Mouse (Mus musculus) MEL (cell line): ENCODE results near the gene Ablim2. TPM values are rescaled to one million over a fixed set of nuclear protein-coding genes. Genes with fewer than 3 reads are reported as not detected.

Source experiments
- DNase-seq: peaks from one replicate; pipeline ENCODE4 v3.0.0; 2011; ENCODE audit warnings: low read depth, low spot score
- H3K27ac ChIP-seq: 2 replicates; pipeline ENCODE4 v1.5.1; 2012; ENCODE audit warnings: low read depth, mild to moderate bottlenecking, control low read depth, low read length, moderate library complexity; ENCODE audit not compliant: control insufficient read depth
- H3K27me3 ChIP-seq, 2 experiments: fragments of 150-350 bp in 1 of 2; sonication (generic) in 1 of 2; 2 replicates each; pipeline ENCODE4 v1.6.1; 2012; ENCODE audit warnings: low read length in 2 of 2, mild to moderate bottlenecking in 2 of 2, improper control_type of control experiment in 1 of 2, moderate library complexity in 1 of 2; ENCODE audit not compliant: insufficient read depth in 2 of 2, control insufficient read depth in 1 of 2
- H3K36me3 ChIP-seq, 2 experiments: 2 replicates each; pipeline ENCODE4 v1.6.1; 2012 to 2014; ENCODE audit warnings: low read length in 2 of 2, improper control_type of control experiment in 1 of 2, inconsistent platforms in 1 of 2, mild to moderate bottlenecking in 1 of 2; ENCODE audit not compliant: insufficient read depth in 2 of 2, control insufficient read depth in 1 of 2
- H3K4me1 ChIP-seq, 2 experiments: fragments of 150-350 bp in 1 of 2; sonication (generic) in 1 of 2; 2 replicates each; pipeline ENCODE4 v1.6.1; 2012; ENCODE audit warnings: low read length in 2 of 2, improper control_type of control experiment in 1 of 2, mild to moderate bottlenecking in 1 of 2; ENCODE audit not compliant: insufficient read depth in 2 of 2, control insufficient read depth in 1 of 2
- H3K4me3 ChIP-seq, 2 experiments: fragments of 150-350 bp in 1 of 2; sonication (generic) in 1 of 2; 2 replicates each; pipeline ENCODE4 v1.5.1; 2012; ENCODE audit warnings: low read depth in 2 of 2, low read length in 2 of 2, mild to moderate bottlenecking in 2 of 2, moderate library complexity in 2 of 2, control low read depth in 1 of 2, improper control_type of control experiment in 1 of 2; ENCODE audit not compliant: control insufficient read depth in 1 of 2, insufficient read depth in 1 of 2
- H3K79me2 ChIP-seq: 2 replicates; pipeline ENCODE4 v1.6.1; 2012; ENCODE audit warnings: mild to moderate bottlenecking, low read length, moderate library complexity; ENCODE audit not compliant: control insufficient read depth, poor library complexity, insufficient read depth
- H3K9ac ChIP-seq: 2 replicates; pipeline ENCODE4 v1.6.1; 2012; ENCODE audit warnings: low read depth, mild to moderate bottlenecking, control low read depth, low read length, moderate library complexity; ENCODE audit not compliant: control insufficient read depth, poor library complexity, severe bottlenecking
- H3K9me3 ChIP-seq: fragments of 150-350 bp; sonication (generic); replicated peaks from 2 replicates; pipeline ENCODE4 v1.6.1; 2012; ENCODE audit warnings: mild to moderate bottlenecking, low read length, improper control_type of control experiment, moderate library complexity; ENCODE audit not compliant: insufficient read depth
- CHD2 ChIP-seq: IDR thresholded peaks from 2 replicates; pipeline ENCODE4 v1.6.1; 2011; ENCODE audit warnings: low read length, improper control_type of control experiment
- CTCF ChIP-seq, 3 experiments: IDR thresholded peaks in 2 of 3; conservative IDR thresholded peaks in 1 of 3; 2 replicates each; pipeline ENCODE4 v1.5.1; 2011 to 2012; ENCODE audit warnings: low read length in 3 of 3, low read depth in 2 of 3, mild to moderate bottlenecking in 2 of 3, improper control_type of control experiment in 1 of 3, inconsistent platforms in 1 of 3, mixed read lengths in 1 of 3, moderate library complexity in 1 of 3; ENCODE audit not compliant: control insufficient read depth in 1 of 3, insufficient read depth in 1 of 3, poor library complexity in 1 of 3, severe bottlenecking in 1 of 3
- E2F4 ChIP-seq: IDR thresholded peaks from 2 replicates; pipeline ENCODE4 v1.6.1; 2011; ENCODE audit warnings: low read depth, low read length, improper control_type of control experiment, borderline replicate concordance
- HCFC1 ChIP-seq: IDR thresholded peaks from 2 replicates; pipeline ENCODE4 v1.6.1; 2012; ENCODE audit warnings: low read depth, mild to moderate bottlenecking, inconsistent platforms, low read length, improper control_type of control experiment, moderate library complexity
- JUND ChIP-seq: IDR thresholded peaks from 2 replicates; pipeline ENCODE4 v1.6.1; 2011; ENCODE audit warnings: low read depth, mild to moderate bottlenecking, improper control_type of control experiment, low read length
- KAT2A ChIP-seq: conservative IDR thresholded peaks from 2 replicates; pipeline ENCODE4 v1.6.1; 2012; ENCODE audit warnings: low read depth, low read length, improper control_type of control experiment, inconsistent platforms
- MAFK ChIP-seq: IDR thresholded peaks from 2 replicates; pipeline ENCODE4 v1.6.1; 2011; ENCODE audit warnings: low read depth, mild to moderate bottlenecking, low read length, improper control_type of control experiment, borderline replicate concordance
- MAX ChIP-seq: IDR thresholded peaks from 2 replicates; pipeline ENCODE4 v1.6.1; 2011; ENCODE audit warnings: low read length, improper control_type of control experiment
- MEF2A ChIP-seq: IDR thresholded peaks from 2 replicates; pipeline ENCODE4 v1.6.1; 2014; ENCODE audit warnings: low read depth, mild to moderate bottlenecking, inconsistent platforms, low read length, improper control_type of control experiment; ENCODE audit not compliant: poor library complexity, insufficient replicate concordance, severe bottlenecking; ENCODE audit errors: extremely low read depth
- MYC ChIP-seq: IDR thresholded peaks from 2 replicates; pipeline ENCODE4 v1.6.1; 2011; ENCODE audit warnings: low read depth, mild to moderate bottlenecking, low read length, improper control_type of control experiment, moderate library complexity
- NELFE ChIP-seq: IDR thresholded peaks from 2 replicates; pipeline ENCODE4 v1.6.1; 2011; ENCODE audit warnings: low read depth, low read length, improper control_type of control experiment
- POLR2A ChIP-seq, 2 experiments: IDR thresholded peaks; 2 replicates each; pipeline ENCODE4 v1.6.1; 2011 to 2012; ENCODE audit warnings: low read length in 2 of 2, mild to moderate bottlenecking in 2 of 2, control low read depth in 1 of 2, improper control_type of control experiment in 1 of 2, low read depth in 1 of 2, moderate library complexity in 1 of 2; ENCODE audit not compliant: control insufficient read depth in 1 of 2, insufficient read depth in 1 of 2, poor library complexity in 1 of 2
- RAD21 ChIP-seq: IDR thresholded peaks from 2 replicates; pipeline ENCODE4 v1.6.1; 2011; ENCODE audit warnings: mild to moderate bottlenecking, low read depth, low read length, improper control_type of control experiment
- SIN3A ChIP-seq: IDR thresholded peaks from 2 replicates; pipeline ENCODE4 v1.6.1; 2012; ENCODE audit warnings: low read length, improper control_type of control experiment, inconsistent platforms
- SMC3 ChIP-seq: IDR thresholded peaks from 2 replicates; pipeline ENCODE4 v1.6.1; 2011; ENCODE audit warnings: low read depth, low read length, improper control_type of control experiment
- TAL1 ChIP-seq: IDR thresholded peaks from 2 replicates; pipeline ENCODE4 v1.6.1; 2012; ENCODE audit warnings: mild to moderate bottlenecking, inconsistent platforms, low read length, moderate library complexity, mixed read lengths
- TBP ChIP-seq: IDR thresholded peaks from 2 replicates; pipeline ENCODE4 v1.8.0; 2011; ENCODE audit warnings: low read depth, low read length, improper control_type of control experiment
- USF2 ChIP-seq, 2 experiments: IDR thresholded peaks; 2 replicates each; pipeline ENCODE4 v1.6.1; 2011 to 2012; ENCODE audit warnings: improper control_type of control experiment in 2 of 2, low read length in 2 of 2, borderline replicate concordance in 1 of 2, inconsistent platforms in 1 of 2, low read depth in 1 of 2, mild to moderate bottlenecking in 1 of 2; ENCODE audit not compliant: insufficient read depth in 1 of 2
- ZMIZ1 ChIP-seq: IDR thresholded peaks from 2 replicates; pipeline ENCODE4 v1.6.1; 2012; ENCODE audit warnings: low read depth, mild to moderate bottlenecking, inconsistent platforms, low read length, improper control_type of control experiment, moderate library complexity
- ZNF384 ChIP-seq: IDR thresholded peaks from 2 replicates; pipeline ENCODE4 v1.6.1; 2012; ENCODE audit warnings: low read depth, mild to moderate bottlenecking, inconsistent platforms, low read length, improper control_type of control experiment
- polyA plus RNA-seq, 2 experiments: library from polyadenylated mRNA; stranded (reverse) in 1 of 2; unstranded in 1 of 2; fragments of >175 nt in 1 of 2; fragments of >200 nt in 1 of 2; gene quantifications; 2 replicates each; pipeline versions ENCODE4 v1.2.1 to v1.2.4; 2012; ENCODE audit warnings: low replicate concordance in 2 of 2, low read depth in 1 of 2; ENCODE audit not compliant: insufficient read length in 2 of 2, insufficient read depth in 1 of 2, missing spikeins in 1 of 2
- total RNA-seq: library from RNA; depleted of rRNA; stranded (reverse); fragments of 300-350 nt; gene quantifications from 2 replicates; pipeline ENCODE4 v1.2.3, GENCODE M21; 2012

Gene Ablim2
- total and polyA plus RNA-seq, 3 experiments, result not detected

DNA sequence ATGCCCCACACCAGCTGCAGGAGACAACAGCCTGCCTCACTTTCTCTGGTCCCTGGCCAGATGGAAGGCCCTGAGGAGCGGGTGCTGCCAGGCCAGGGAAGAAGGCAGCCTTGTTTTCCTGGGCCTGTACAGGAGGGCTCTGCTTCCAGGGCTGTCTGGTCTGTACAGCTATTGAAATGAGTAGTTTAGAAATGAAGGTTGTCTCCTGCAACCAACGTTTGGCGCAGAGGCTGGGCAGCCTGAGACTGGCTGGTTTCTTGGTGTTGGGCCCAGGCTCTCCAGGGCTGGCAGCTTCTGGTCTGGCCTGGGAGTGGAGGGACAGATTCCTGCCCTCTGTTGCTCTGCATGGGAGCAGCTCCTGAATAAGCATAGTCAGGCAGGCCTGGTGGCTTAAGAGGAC is 72.4 kb downstream of the Ablim2 start:
- DNase-seq, result no peak
- H3K36me3 ChIP-seq, result no peaks in the 10 kb centered on the region
- no peak overlapping the region for H3K27ac ChIP-seq
- H3K4me3 ChIP-seq, result no peak overlapping the region
- TF ChIP-seq HCFC1 (no peak), MYC (no peak), ZNF384 (no peak), TAL1 (no peak), USF2 (IDR thresholded peaks at IDR 0.05; ENCODE audit: borderline replicate concordance in 1 of 2, insufficient read depth in 1 of 2, low read depth in 1 of 2, low read length in 2 of 2) (no peak), MAX (no peak), NELFE (no peak), E2F4 (no peak), POLR2A (IDR thresholded peaks at IDR 0.05; ENCODE audit: control insufficient read depth in 1 of 2, insufficient read depth in 1 of 2, low read depth in 1 of 2, low read length in 2 of 2, poor library complexity in 1 of 2) (no peak), SIN3A (no peak), TBP (no peak), MEF2A (no peak), MAFK (no peak), JUND (no peak), KAT2A (no peak), CTCF (IDR thresholded peaks at IDR 0.05 in 2 of 3, conservative IDR thresholded peaks at IDR 0.05 in 1 of 3; ENCODE audit: control insufficient read depth in 1 of 3, insufficient read depth in 1 of 3, low read depth in 2 of 3, low read length in 3 of 3, poor library complexity in 1 of 3, severe bottlenecking in 1 of 3) (no peak)
- TF ChIP-seq, all 39 proteins: peak for 0
- Histone ChIP-seq H3K9me3 (no peaks in the 10 kb centered on the region), H3K79me2 (no peaks in the 10 kb centered on the region), H3K9ac (no peak overlapping the region), H3K27me3 (no peaks in the 10 kb centered on the region), H3K4me1 (no peaks in the 10 kb centered on the region)

DNA sequence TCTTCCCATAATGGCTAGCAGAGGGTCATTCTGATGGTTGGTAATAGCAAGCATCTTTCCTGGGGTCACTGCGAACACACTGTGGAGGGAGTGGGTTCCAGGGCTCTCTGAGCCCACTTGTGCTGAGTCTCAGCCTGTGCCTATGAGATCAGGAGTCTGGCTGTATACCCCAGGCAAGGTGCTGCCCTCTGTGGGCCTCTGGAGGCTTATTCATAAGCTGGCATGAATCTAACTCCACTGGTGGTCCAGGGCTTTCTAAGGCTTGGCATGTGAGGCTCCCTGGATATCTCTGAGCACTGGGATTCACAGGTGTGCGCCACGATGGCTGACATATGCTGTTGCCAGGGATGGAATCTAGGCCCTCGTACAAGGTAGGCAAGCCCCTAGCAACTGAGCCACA is 76.2 kb downstream of the Ablim2 start:
- Histone ChIP-seq H3K36me3 (no peaks in the 10 kb centered on the region), H3K9me3 (no peaks in the 10 kb centered on the region), H3K4me3 (no peak overlapping the region), H3K9ac (no peak overlapping the region), H3K27me3 (no peaks in the 10 kb centered on the region)
- DNase-seq, result no peak
- no peak for TF ChIP-seq ZMIZ1
- TF ChIP-seq RAD21, result no peak
- no peak for TF ChIP-seq CHD2
- TF ChIP-seq SMC3, result no peak
- TF ChIP-seq, all 39 proteins: peak for 0
- Histone ChIP-seq H3K79me2 (no peaks in the 10 kb centered on the region), H3K4me1 (no peaks in the 10 kb centered on the region), H3K27ac (no peak overlapping the region)
